Mouse (Mus musculus) limb, embryonic 15.5 days (tissue): ENCODE data around the gene Sergef. TPM values are rescaled to one million over a fixed set of nuclear protein-coding genes. Genes with fewer than 3 reads are reported as not detected.

ENCODE experiments used
- ATAC-seq: fragments of 200-750 bp; cut with Nextera tagmentation; 2 replicates; pipeline ENCODE4 v1.8.0; 2017; ENCODE audit warnings: low read depth, moderate TSS enrichment; ENCODE audit not compliant: insufficient number of reproducible peaks, low FRiP score, low TSS enrichment
- H3K27ac ChIP-seq: fragments of 300-500 bp; sonication (generic); 2 replicates; pipeline ENCODE4 v1.5.1; 2015; ENCODE audit warnings: moderate library complexity, mild to moderate bottlenecking, inconsistent platforms
- H3K27me3 ChIP-seq: fragments of 300-500 bp; sonication (generic); 2 replicates; pipeline ENCODE4 v1.6.1; 2015; ENCODE audit warnings: inconsistent platforms
- H3K36me3 ChIP-seq: fragments of 300-500 bp; sonication (generic); 2 replicates; pipeline ENCODE4 v1.6.1; 2015; ENCODE audit warnings: inconsistent platforms
- H3K4me1 ChIP-seq: fragments of 300-500 bp; sonication (generic); 2 replicates; pipeline ENCODE4 v1.6.1; 2015; ENCODE audit warnings: inconsistent platforms
- H3K4me2 ChIP-seq: fragments of 300-500 bp; sonication (generic); 2 replicates; pipeline ENCODE4 v1.6.1; 2015; ENCODE audit warnings: mild to moderate bottlenecking, inconsistent platforms
- H3K4me3 ChIP-seq: fragments of 300-500 bp; sonication (generic); 2 replicates; pipeline ENCODE4 v1.5.1; 2015; ENCODE audit warnings: mild to moderate bottlenecking, inconsistent platforms
- H3K9ac ChIP-seq: fragments of 300-500 bp; sonication (generic); 2 replicates; pipeline ENCODE4 v1.6.1; 2015; ENCODE audit warnings: inconsistent platforms
- H3K9me3 ChIP-seq: fragments of 300-500 bp; sonication (generic); 2 replicates; pipeline ENCODE4 v1.6.1; 2016; ENCODE audit warnings: inconsistent platforms
- WGBS: fragments of 180-500 bp; shearing (Covaris S2); methylation state at CpG from one replicate; pipeline ENCODE4 v1.1.7; 2015; 5-methylcytosine and 5-hydroxymethylcytosine counted together
- polyA plus RNA-seq: library from polyadenylated mRNA; unstranded; fragments of >200 nt; fragmentation: Nextera tagmentation; extraction: Ambion mirVana; gene quantifications from 2 replicates; pipeline ENCODE4 v1.2.1, GENCODE M21; 2015

The Sergef gene
- polyA plus RNA-seq, 1 experiment from 2014 or later: 16.5 TPM

DNA sequence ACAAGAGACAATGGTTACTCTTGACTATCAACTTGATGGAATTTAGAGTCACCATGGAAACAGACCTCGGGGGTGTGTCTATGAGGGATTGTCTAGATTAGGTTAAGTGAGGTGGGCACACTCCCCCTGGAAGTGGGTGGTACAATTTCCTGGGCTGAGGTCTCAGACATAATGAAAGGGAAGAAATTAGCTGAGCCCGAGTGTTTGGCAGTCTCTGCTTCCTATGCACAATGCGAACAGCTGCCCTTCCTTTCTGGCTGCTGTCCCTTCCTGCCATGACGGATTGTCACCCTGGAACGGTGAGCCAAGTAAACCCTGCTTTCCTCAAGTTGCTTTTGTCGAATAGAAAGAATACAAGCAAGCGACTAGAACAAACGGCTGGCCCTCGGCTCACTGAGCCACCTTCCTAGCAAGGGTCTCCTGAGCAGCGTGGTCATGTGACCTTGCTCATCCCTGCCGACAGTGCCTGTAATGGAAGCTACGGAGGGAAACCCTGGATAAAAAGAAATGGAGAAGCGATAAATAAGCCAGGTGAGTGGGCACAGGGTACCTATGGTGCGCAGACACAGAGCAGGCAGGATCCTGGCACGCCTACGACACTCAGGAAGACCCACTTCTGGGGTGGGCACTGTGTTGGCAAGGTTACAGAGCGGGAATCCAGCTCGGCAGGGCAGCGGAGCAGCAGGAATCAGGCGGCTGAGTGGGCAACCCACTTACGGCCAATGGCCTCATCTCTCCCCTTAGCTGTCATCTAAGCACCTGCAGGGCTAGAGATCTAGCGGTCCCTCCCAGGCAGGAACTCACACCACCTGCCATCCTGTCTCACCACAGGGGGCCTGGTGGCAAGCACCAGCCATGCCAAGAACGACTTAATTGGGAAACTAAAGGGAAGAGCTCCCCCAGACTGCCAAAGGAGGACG lies 130.0 kb downstream of the Sergef start:
- no peaks in the 10 kb centered on the region for H3K36me3 ChIP-seq
- no peaks in the 10 kb centered on the region for H3K27me3 ChIP-seq
- 0 out of 2 replicates have a peak, but pooled peaks cover 3% of the 10 kb centered on the region for H3K4me1 ChIP-seq
- WGBS: 59% methylated on average over 24 of the region's 24 CpGs
- H3K27ac ChIP-seq: no peak overlapping the region
- no peak overlapping the region for H3K4me3 ChIP-seq
- H3K4me2 ChIP-seq: no peak overlapping the region
- H3K9me3 ChIP-seq: no peaks in the 10 kb centered on the region
- ATAC-seq: no peak
- no peak overlapping the region; the same call in 1 of the 2 replicates for H3K9ac ChIP-seq

GRCm38 (mm10) chr7:46508590-46509318 lies 130.9 kb downstream of the Sergef start:
- 49% methylated on average over 12 of the region's 12 CpGs for WGBS
- no peak overlapping the region for H3K27ac ChIP-seq
- no peak for ATAC-seq
- H3K27me3 ChIP-seq: no peaks in the 10 kb centered on the region
- H3K9ac ChIP-seq: no peak overlapping the region
- H3K9me3 ChIP-seq: no peaks in the 10 kb centered on the region
- 0 out of 2 replicates have a peak, but pooled peaks cover 3% of the 10 kb centered on the region for H3K4me1 ChIP-seq
- no peaks in the 10 kb centered on the region for H3K36me3 ChIP-seq
- H3K4me3 ChIP-seq: no peak overlapping the region
- H3K4me2 ChIP-seq: no peak overlapping the region

GRCm38 (mm10) chr7:46504157-46504556 lies 135.4 kb downstream of the Sergef start:
- WGBS: 29% methylated on average over 4 of the region's 4 CpGs
- Histone ChIP-seq H3K27me3 (no peaks in the 10 kb centered on the region), H3K4me1 (no peaks in the 10 kb centered on the region), H3K9me3 (no peaks in the 10 kb centered on the region), H3K9ac (no peak overlapping the region), H3K27ac (no peak overlapping the region), H3K4me3 (no peak overlapping the region), H3K4me2 (no peak overlapping the region), H3K36me3 (no peaks in the 10 kb centered on the region)
- ATAC-seq: no peak

GRCm38 (mm10) chr7:46502650-46503049 lies 137.0 kb downstream of the Sergef start:
- Histone ChIP-seq H3K36me3 (no peaks in the 10 kb centered on the region), H3K9me3 (no peaks in the 10 kb centered on the region), H3K27ac (no peak overlapping the region), H3K4me3 (no peak overlapping the region), H3K27me3 (no peaks in the 10 kb centered on the region), H3K9ac (no peak overlapping the region), H3K4me2 (no peak overlapping the region), H3K4me1 (no peaks in the 10 kb centered on the region)
- no peak for ATAC-seq
- 90% methylated on average over 13 of the region's 13 CpGs for WGBS

- ATAC-seq: no peak
- WGBS: 83% methylated on average over 2 of the region's 2 CpGs
- H3K36me3 ChIP-seq: no peaks in the 10 kb centered on the region
- no peak overlapping the region for H3K4me3 ChIP-seq
- no peaks in the 10 kb centered on the region for H3K4me1 ChIP-seq
- no peaks in the 10 kb centered on the region for H3K27me3 ChIP-seq
- H3K9ac ChIP-seq: no peak overlapping the region
- H3K9me3 ChIP-seq: no peaks in the 10 kb centered on the region
- H3K4me2 ChIP-seq: no peak overlapping the region
- no peak overlapping the region for H3K27ac ChIP-seq
These were observed 138.1 kb downstream of the Sergef start for GRCm38 (mm10) chr7:46501458-46501857.

GRCm38 (mm10) chr7:46499561-46499960 lies 140.0 kb downstream of the Sergef start:
- Histone ChIP-seq H3K4me3 (no peak overlapping the region), H3K4me1 (no peaks in the 10 kb centered on the region)
- whole genome bisulfite sequencing: 91% methylated on average over 4 of the region's 4 CpGs

GRCm38 (mm10) chr7:46492134-46492678 lies 147.4 kb downstream of the Sergef start:
- Histone ChIP-seq H3K4me2 (no peak overlapping the region), H3K9ac (no peak overlapping the region), H3K27me3 (no peaks in the 10 kb centered on the region), H3K9me3 (no peaks in the 10 kb centered on the region), H3K36me3 (no peaks in the 10 kb centered on the region), H3K4me3 (no peak overlapping the region), H3K4me1 (no peaks in the 10 kb centered on the region), H3K27ac (no peak overlapping the region)
- no peak for ATAC-seq
- WGBS: 67% methylated on average over 14 of the region's 14 CpGs

More at GRCm38 (mm10) chr7:46499561-46499960, 140.0 kb downstream of the Sergef start:
- H3K4me2 ChIP-seq: no peak overlapping the region
- no peaks in the 10 kb centered on the region for H3K36me3 ChIP-seq
- H3K27me3 ChIP-seq: no peaks in the 10 kb centered on the region
- H3K27ac ChIP-seq: no peak overlapping the region
- H3K9me3 ChIP-seq: no peaks in the 10 kb centered on the region
- no peak for ATAC-seq
- no peak overlapping the region for H3K9ac ChIP-seq

DNA sequence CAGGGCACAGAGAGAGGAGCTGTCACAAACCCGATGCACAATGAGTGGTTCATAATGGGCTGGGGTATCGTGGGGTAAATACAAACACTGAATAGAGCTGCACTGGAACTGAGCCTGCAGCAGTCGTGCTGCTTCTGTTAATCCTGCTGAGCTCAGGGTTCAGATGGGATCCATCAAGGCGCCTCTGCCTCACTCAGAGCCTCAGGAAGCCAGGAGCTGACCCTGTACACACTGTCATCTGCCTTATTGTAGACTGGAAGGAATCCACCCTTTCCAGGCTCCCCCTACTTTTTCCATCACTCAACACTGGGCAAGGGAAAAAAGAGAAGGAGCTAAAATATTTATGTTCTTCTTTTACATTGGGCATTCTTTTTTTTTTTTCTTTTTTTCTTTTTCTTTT lies 152.3 kb downstream of the Sergef start:
- Histone ChIP-seq H3K9me3 (no peaks in the 10 kb centered on the region), H3K4me1 (0 out of 2 replicates have a peak, but pooled peaks cover 3% of the 10 kb centered on the region), H3K4me2 (no peak overlapping the region), H3K36me3 (no peaks in the 10 kb centered on the region), H3K27ac (no peak overlapping the region), H3K4me3 (no peak overlapping the region), H3K9ac (no peak overlapping the region), H3K27me3 (no peaks in the 10 kb centered on the region)
- ATAC-seq: no peak
- WGBS: 57% methylated on average over 4 of the region's 4 CpGs

- no peak overlapping the region for H3K27ac ChIP-seq
These were observed 152.8 kb downstream of the Sergef start for GRCm38 (mm10) chr7:46486761-46487160.

GRCm38 (mm10) chr7:46484223-46484622 lies 155.4 kb downstream of the Sergef start:
- Histone ChIP-seq H3K36me3 (no peaks in the 10 kb centered on the region), H3K27ac (no peak overlapping the region), H3K9me3 (no peaks in the 10 kb centered on the region), H3K9ac (no peak overlapping the region), H3K4me3 (no peak overlapping the region), H3K27me3 (no peaks in the 10 kb centered on the region), H3K4me1 (0 out of 2 replicates have a peak, but pooled peaks cover 3% of the 10 kb centered on the region), H3K4me2 (no peak overlapping the region)
- ATAC-seq: no peak
- 81% methylated on average over 6 of the region's 6 CpGs for WGBS

More at GRCm38 (mm10) chr7:46486761-46487160, 152.8 kb downstream of the Sergef start:
- no peak overlapping the region for H3K4me3 ChIP-seq
- no peaks in the 10 kb centered on the region for H3K27me3 ChIP-seq
- H3K36me3 ChIP-seq: no peaks in the 10 kb centered on the region
- no peak for ATAC-seq
- 0 out of 2 replicates have a peak, but pooled peaks cover 3% of the 10 kb centered on the region for H3K4me1 ChIP-seq
- H3K4me2 ChIP-seq: no peak overlapping the region
- H3K9ac ChIP-seq: no peak overlapping the region
- H3K9me3 ChIP-seq: no peaks in the 10 kb centered on the region
- WGBS: 88% methylated on average over 5 of the region's 5 CpGs

DNA sequence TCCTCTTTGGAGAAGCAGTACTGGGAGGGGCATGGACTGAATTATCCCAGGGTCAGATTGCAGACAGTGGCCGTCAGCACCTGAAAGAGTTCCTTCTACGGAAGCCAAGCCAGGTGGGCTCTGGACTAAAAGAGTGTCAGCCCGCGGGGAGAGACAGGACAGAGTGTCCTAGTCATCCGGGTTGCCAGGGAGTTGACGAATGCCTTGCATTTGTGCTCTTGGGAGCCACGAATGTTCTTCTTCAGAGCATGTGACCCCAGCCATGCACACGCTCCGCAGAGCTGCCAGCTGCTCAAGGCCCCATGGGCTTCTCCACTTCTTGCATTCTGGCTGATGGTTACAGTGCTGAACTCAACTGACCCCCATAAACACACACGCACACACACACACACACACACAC lies 156.6 kb downstream of the Sergef start:
- Histone ChIP-seq H3K4me2 (no peak overlapping the region), H3K4me3 (no peak overlapping the region), H3K9me3 (no peaks in the 10 kb centered on the region), H3K27me3 (no peaks in the 10 kb centered on the region), H3K9ac (no peak overlapping the region), H3K4me1 (0 out of 2 replicates have a peak, but pooled peaks cover 3% of the 10 kb centered on the region), H3K36me3 (no peaks in the 10 kb centered on the region), H3K27ac (no peak overlapping the region)
- ATAC-seq: no peak
- 56% methylated on average over 10 of the region's 10 CpGs for WGBS
